Mouse (Mus musculus) kidney, postnatal 0 days (tissue): ENCODE data around the gene Zfp800. TPM values are rescaled to one million over a fixed set of nuclear protein-coding genes. Genes with fewer than 3 reads are reported as not detected.

Experiments used
- ATAC-seq: fragments of 200-750 bp; cut with Nextera tagmentation; replicated peaks from 2 replicates; pipeline ENCODE4 v1.8.0; 2017; ENCODE audit warnings: low read depth, moderate number of reproducible peaks, moderate TSS enrichment, moderate library complexity; ENCODE audit not compliant: low FRiP score
- DNase-seq: peaks from one replicate; pipeline ENCODE4 v3.0.0-alpha.2; 2016; ENCODE audit warnings: low spot score
- H3K27ac ChIP-seq: fragments of 300-500 bp; sonication (generic); 2 replicates; pipeline ENCODE4 v1.5.1; 2014; ENCODE audit warnings: mild to moderate bottlenecking
- H3K27me3 ChIP-seq: fragments of 300-500 bp; sonication (generic); 2 replicates; pipeline ENCODE4 v1.6.1; 2014; ENCODE audit warnings: low read length, mixed read lengths; ENCODE audit not compliant: insufficient read depth
- H3K36me3 ChIP-seq: fragments of 300-500 bp; sonication (generic); 2 replicates; pipeline ENCODE4 v1.6.1; 2014; ENCODE audit warnings: low read length, mixed read lengths; ENCODE audit not compliant: insufficient read depth
- H3K4me1 ChIP-seq: fragments of 300-500 bp; sonication (generic); replicated peaks from 2 replicates; pipeline ENCODE4 v1.6.1; 2014; ENCODE audit warnings: antibody characterized with exemption, low read length, mixed read lengths; ENCODE audit not compliant: insufficient read depth
- H3K4me2 ChIP-seq: fragments of 300-500 bp; sonication (generic); 2 replicates; pipeline ENCODE4 v1.6.1; 2014; ENCODE audit warnings: mild to moderate bottlenecking, low read length, moderate library complexity, mixed read lengths
- H3K4me3 ChIP-seq: fragments of 300-500 bp; sonication (generic); replicated peaks from 2 replicates; pipeline ENCODE4 v1.5.1; 2014; ENCODE audit warnings: low read depth, low read length
- H3K9ac ChIP-seq: fragments of 300-500 bp; sonication (generic); 2 replicates; pipeline ENCODE4 v1.6.1; 2014; ENCODE audit warnings: low read depth, low read length
- H3K9me3 ChIP-seq: fragments of 300-500 bp; sonication (generic); replicated peaks from 2 replicates; pipeline ENCODE4 v1.6.1; 2016; ENCODE audit warnings: low read length, inconsistent platforms, mixed read lengths
- CTCF ChIP-seq: IDR thresholded peaks from 2 replicates; pipeline ENCODE4 v1.5.1; 2016; ENCODE audit warnings: antibody characterized with exemption, low read depth, mild to moderate bottlenecking, moderate library complexity
- WGBS: fragments of 180-500 bp; shearing (Covaris S2); extraction: QIAGEN DNeasy Blood & Tissue Kit; methylation state at CpG from one replicate; pipeline ENCODE4 v1.1.7; 2014; 5-methylcytosine and 5-hydroxymethylcytosine counted together
- polyA plus RNA-seq: library from polyadenylated mRNA; unstranded; fragments of >200 nt; fragmentation: Nextera tagmentation; extraction: Ambion mirVana; gene quantifications from 2 replicates; pipeline ENCODE4 v1.2.1, GENCODE M21; 2015

Zfp800 gene
- polyA plus RNA-seq, 1 experiment from 2014 or later: 24.4 TPM

DNA sequence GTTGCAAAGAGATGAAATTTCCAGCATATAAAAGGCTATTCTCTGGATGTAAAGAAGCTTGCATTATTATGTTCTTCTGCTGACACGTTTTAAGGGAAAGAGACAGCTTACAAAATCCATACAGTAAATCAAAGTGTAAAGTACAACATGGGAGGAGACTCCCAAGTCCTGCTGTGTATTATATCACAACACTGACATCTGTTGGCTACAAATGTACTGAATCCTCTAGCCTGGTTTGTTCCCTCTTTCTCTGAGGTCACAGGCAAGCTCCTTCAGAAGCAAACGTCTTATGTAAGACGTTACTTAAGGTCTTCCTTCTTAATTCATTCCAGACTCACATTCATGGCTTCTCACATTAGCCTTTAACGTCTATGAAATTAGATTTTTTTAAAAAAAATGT is 15.8 kb downstream of the Zfp800 start:
- no peak overlapping the region for H3K27ac ChIP-seq
- H3K9me3 ChIP-seq: no peaks in the 10 kb centered on the region
- H3K4me3 ChIP-seq: no peak overlapping the region
- H3K27me3 ChIP-seq: no peaks in the 10 kb centered on the region
- DNase-seq (peak; percentile 12), ATAC-seq (no peak)
- H3K4me1 ChIP-seq: no peaks in the 10 kb centered on the region
- TF ChIP-seq CTCF: peak; percentile 28; the same call in 1 of the 2 replicates
- 47% methylated on average over 4 of the region's 4 CpGs for WGBS
- H3K9ac ChIP-seq: no peak overlapping the region
- H3K4me2 ChIP-seq: no peak overlapping the region
- H3K36me3 ChIP-seq: no peaks in the 10 kb centered on the region

DNA sequence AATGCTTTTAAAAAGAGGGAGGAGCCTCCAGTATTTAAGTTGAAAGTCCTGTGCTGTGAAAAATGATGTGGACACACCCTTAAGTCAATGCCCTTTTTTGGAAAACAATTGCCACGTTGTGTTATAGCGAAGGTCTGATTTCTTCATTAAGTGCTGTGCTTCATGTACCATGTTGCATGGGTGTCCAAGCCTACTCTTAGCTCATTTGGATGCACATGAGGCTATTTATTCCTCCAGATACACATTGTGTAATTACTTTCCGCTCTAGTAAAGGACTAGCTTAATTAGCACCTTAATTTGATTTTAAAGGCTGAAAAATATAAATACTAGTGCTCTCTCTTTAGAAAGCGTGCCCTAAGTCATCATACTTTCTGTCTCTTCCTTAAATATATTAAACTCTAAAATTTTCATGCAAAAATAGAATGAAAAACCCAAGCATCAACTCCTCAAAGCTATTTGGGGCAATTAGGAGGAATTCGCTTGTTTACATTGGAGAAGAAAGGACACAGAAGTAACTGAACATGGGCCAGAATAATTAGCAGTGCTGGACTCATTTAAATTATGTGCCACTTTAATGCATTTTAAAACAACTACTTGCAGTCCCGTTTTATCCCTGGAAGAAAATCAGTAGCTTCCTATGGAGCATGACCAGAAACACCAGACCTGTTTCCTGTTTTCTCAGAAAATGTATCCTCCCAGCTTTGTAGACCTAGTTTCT is 27.7 kb downstream of the Zfp800 start:
- H3K9me3 ChIP-seq: no peaks in the 10 kb centered on the region
- no peaks in the 10 kb centered on the region for H3K27me3 ChIP-seq
- ATAC-seq: no peak
- H3K4me3 ChIP-seq: no peak overlapping the region
- H3K27ac ChIP-seq: no peak overlapping the region
- no peak overlapping the region for H3K9ac ChIP-seq
- no peaks in the 10 kb centered on the region for H3K36me3 ChIP-seq
- no peaks in the 10 kb centered on the region for H3K4me1 ChIP-seq
- DNase-seq: no peak
- TF ChIP-seq CTCF: no peak
- WGBS: 70% methylated on average over 6 of the region's 6 CpGs
- H3K4me2 ChIP-seq: no peak overlapping the region

DNA sequence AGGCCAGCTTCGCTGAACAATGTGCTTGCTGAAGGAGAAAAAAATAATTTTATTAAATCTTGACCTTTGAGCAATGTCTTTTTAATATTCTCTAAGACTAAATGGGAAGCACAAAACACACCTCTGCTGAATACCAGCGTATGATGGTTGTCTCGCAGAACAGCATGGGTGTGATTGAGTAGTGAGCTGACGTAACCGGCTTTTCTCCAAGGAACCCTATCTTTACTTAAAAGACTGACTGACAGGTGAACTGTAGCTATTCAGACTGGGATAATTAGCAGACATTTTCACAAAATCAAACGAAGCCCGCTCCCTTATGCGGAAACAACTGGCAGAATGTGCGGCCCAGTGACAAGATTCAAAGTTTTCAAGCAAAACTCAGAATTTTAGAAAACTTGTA is 30.2 kb downstream of the Zfp800 start:
- H3K4me3 ChIP-seq: no peak overlapping the region
- ATAC-seq (no peak), DNase-seq (no peak)
- H3K36me3 ChIP-seq: no peaks in the 10 kb centered on the region
- no peaks in the 10 kb centered on the region for H3K9me3 ChIP-seq
- no peak overlapping the region for H3K9ac ChIP-seq
- no peak for TF ChIP-seq CTCF
- 93% methylated on average over 9 of the region's 9 CpGs for WGBS
- H3K4me2 ChIP-seq: no peak overlapping the region
- H3K27me3 ChIP-seq: no peaks in the 10 kb centered on the region
- no peak overlapping the region for H3K27ac ChIP-seq
- no peaks in the 10 kb centered on the region for H3K4me1 ChIP-seq

DNA sequence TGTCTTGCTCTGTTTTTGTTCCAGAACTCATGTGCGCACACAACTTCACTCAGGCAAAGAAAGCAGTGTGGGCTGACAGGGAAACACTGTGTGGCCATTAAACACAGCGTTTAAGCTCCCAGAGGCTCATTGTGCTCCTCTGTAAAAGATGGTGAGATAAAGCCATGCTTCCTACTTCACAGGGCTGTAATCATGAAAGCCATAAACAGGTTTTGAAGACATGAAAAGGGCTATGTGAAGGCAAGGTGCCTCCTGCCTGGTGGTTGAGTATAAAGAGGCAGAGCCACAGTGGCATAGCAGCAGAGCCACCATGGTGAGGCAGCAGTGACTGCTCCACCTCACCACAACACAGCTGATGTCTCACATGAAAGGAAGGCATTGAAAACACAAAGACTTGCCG is 46.7 kb downstream of the Zfp800 start:
- no peaks in the 10 kb centered on the region for H3K36me3 ChIP-seq
- no peak overlapping the region for H3K4me2 ChIP-seq
- no peak for DNase-seq
- no peaks in the 10 kb centered on the region for H3K4me1 ChIP-seq
- no peak for ATAC-seq
- WGBS: 58% methylated on average over 3 of the region's 3 CpGs
- H3K4me3 ChIP-seq: no peak overlapping the region
- H3K9ac ChIP-seq: no peak overlapping the region
- H3K27me3 ChIP-seq: no peaks in the 10 kb centered on the region
- H3K27ac ChIP-seq: no peak overlapping the region
- no peaks in the 10 kb centered on the region for H3K9me3 ChIP-seq
- TF ChIP-seq CTCF: no peak

DNA sequence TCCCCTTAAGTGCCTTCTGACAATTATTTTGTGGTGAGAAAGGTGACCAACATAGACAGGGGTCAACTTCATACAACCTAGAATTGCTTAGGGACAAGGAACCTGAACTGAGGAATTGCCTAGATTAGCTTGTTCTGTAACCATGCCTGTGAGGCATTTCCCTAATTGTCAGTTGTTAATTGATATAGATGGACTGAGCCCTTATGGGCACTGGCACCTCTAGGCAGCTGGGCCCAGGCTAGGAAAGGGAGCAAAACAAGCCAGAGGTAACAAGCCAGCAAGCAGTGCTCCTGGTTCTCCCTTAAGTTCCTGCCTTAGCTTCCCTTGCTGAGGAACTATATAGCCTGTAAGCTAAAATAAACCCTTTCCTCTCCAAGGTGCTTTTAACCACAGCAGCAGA is 52.1 kb downstream of the Zfp800 start:
- H3K4me2 ChIP-seq: no peak overlapping the region
- no peaks in the 10 kb centered on the region for H3K4me1 ChIP-seq
- H3K9me3 ChIP-seq: no peaks in the 10 kb centered on the region
- no peak overlapping the region for H3K9ac ChIP-seq
- no peak for TF ChIP-seq CTCF
- H3K27ac ChIP-seq: no peak overlapping the region
- no peaks in the 10 kb centered on the region for H3K27me3 ChIP-seq
- no peak for DNase-seq
- no peak overlapping the region for H3K4me3 ChIP-seq
- no peaks in the 10 kb centered on the region for H3K36me3 ChIP-seq
- no peak for ATAC-seq

DNA sequence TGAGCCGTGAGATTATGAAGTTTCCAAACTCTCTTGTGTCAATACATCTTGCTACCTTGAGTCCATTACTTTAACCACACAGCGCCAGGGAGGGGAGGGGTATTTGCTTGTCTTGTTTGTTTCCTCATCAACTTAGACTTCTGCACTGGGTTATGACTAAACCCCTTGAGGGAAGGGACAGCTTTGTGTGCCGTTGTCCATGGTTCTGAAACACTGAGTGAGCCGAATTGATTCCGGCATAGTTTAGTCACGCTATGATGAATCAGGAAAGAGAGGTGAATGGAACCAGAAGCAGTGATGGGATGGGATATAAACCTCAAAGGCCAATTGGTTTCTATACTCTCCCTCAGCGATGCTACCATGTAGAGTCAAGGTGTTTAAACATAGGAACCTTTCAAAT is 52.6 kb downstream of the Zfp800 start:
- H3K27me3 ChIP-seq: no peaks in the 10 kb centered on the region
- DNase-seq (peak; percentile 52), ATAC-seq (no peak)
- H3K4me1 ChIP-seq: no peaks in the 10 kb centered on the region
- H3K36me3 ChIP-seq: no peaks in the 10 kb centered on the region
- no peak overlapping the region for H3K4me3 ChIP-seq
- no peaks in the 10 kb centered on the region for H3K9me3 ChIP-seq
- H3K4me2 ChIP-seq: no peak overlapping the region
- 46% methylated on average over 7 of the region's 7 CpGs for WGBS
- no peak for TF ChIP-seq CTCF
- H3K27ac ChIP-seq: no peak overlapping the region
- no peak overlapping the region for H3K9ac ChIP-seq

DNA sequence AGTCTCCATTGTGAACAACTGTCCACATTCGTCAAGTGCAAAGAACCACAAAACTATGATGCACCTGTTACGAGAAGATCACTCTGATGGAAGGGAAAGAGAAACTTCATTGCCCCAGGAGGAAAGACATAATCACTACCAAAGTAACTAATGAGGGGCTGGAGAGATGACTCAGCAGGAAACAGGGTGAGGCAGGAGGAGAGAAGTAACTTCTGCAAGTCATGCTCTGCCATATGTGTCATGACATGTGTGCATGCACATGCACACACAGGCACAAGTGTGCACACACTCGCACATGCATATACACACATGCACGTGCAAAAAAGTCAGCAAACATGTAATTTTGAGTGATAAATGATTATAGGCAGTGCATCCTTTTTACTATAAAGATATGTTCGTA is 54.9 kb downstream of the Zfp800 start:
- Histone ChIP-seq H3K27ac (no peak overlapping the region), H3K4me3 (no peak overlapping the region), H3K4me1 (no peaks in the 10 kb centered on the region), H3K9me3 (no peaks in the 10 kb centered on the region), H3K27me3 (no peaks in the 10 kb centered on the region), H3K9ac (no peak overlapping the region), H3K36me3 (no peaks in the 10 kb centered on the region), H3K4me2 (no peak overlapping the region)
- no peak for TF ChIP-seq CTCF
- DNase-seq: no peak
- 76% methylated on average over 5 of the region's 5 CpGs for WGBS
- ATAC-seq: no peak
